Mouse (Mus musculus) macrophage (primary cell): ENCODE data around the gene Larp1b. TPM values are rescaled to one million over a fixed set of nuclear protein-coding genes. Genes with fewer than 3 reads are reported as not detected.
A peak's percentile ranks its signal among the peaks of the same experiment; 100 is the strongest.

ENCODE experiments used
- H3K27ac ChIP-seq: fragments of 350-480 bp; formaldehyde crosslinking; 2 replicates; pipeline ENCODE4 v1.9.0; 2021
- H3K36me3 ChIP-seq: fragments of 350-480 bp; formaldehyde crosslinking; 2 replicates; pipeline ENCODE4 v1.9.0; 2021; ENCODE audit errors: inconsistent target
- H3K4me3 ChIP-seq: fragments of 350-480 bp; formaldehyde crosslinking; 2 replicates; pipeline ENCODE4 v1.9.0; 2021; ENCODE audit errors: inconsistent target
- H3K79me2 ChIP-seq: fragments of 350-480 bp; formaldehyde crosslinking; 2 replicates; pipeline ENCODE4 v1.9.0; 2021; ENCODE audit errors: inconsistent target
- WGBS: methylation state at CpG from one replicate; pipeline ENCODE4 v1.1.7; 2026; ENCODE audit warnings: inconsistent platforms; ENCODE audit not compliant: missing documents; 5-methylcytosine and 5-hydroxymethylcytosine counted together
- polyA plus RNA-seq: library from polyadenylated mRNA; stranded (reverse); fragments of 250-400 nt; gene quantifications from 3 replicates; pipeline ENCODE4 v1.2.4, GENCODE M21; 2018; ENCODE audit warnings: inconsistent platforms

Larp1b gene
- polyA plus RNA-seq, 1 experiment from 2014 or later, result 12.1 TPM

GRCm38 (mm10) chr3:41042195-41042938 is 92.7 kb downstream of the Larp1b start:
- WGBS, result 77% methylated on average over 4 of the region's 4 CpGs
- Histone ChIP-seq H3K79me2 (no peaks in the 10 kb centered on the region), H3K4me3 (no peak overlapping the region), H3K36me3 (no peaks in the 10 kb centered on the region), H3K27ac (no peak overlapping the region)

GRCm38 (mm10) chr3:41043756-41044354 is 94.2 kb downstream of the Larp1b start:
- Histone ChIP-seq H3K4me3 (no peak overlapping the region), H3K27ac (no peak overlapping the region), H3K79me2 (no peaks in the 10 kb centered on the region), H3K36me3 (no peaks in the 10 kb centered on the region)
- 84% methylated on average over 11 of the region's 11 CpGs for WGBS

GRCm38 (mm10) chr3:41047838-41048237 is 98.2 kb downstream of the Larp1b start:
- 95% methylated on average over 6 of the region's 6 CpGs for WGBS
- no peak overlapping the region for H3K27ac ChIP-seq
- H3K4me3 ChIP-seq, result no peak overlapping the region
- no peaks in the 10 kb centered on the region for H3K36me3 ChIP-seq
- H3K79me2 ChIP-seq, result no peaks in the 10 kb centered on the region

- no peaks in the 10 kb centered on the region for H3K36me3 ChIP-seq
- 70% methylated on average over 3 of the region's 3 CpGs for WGBS
- no peaks in the 10 kb centered on the region for H3K79me2 ChIP-seq
- H3K4me3 ChIP-seq, result no peak overlapping the region
- H3K27ac ChIP-seq, result no peak overlapping the region
Measured at GRCm38 (mm10) chr3:41053334-41053733, 103.7 kb downstream of the Larp1b start.

- 79% methylated on average over 2 of the region's 2 CpGs for WGBS
- Histone ChIP-seq H3K27ac (no peak overlapping the region), H3K79me2 (no peaks in the 10 kb centered on the region), H3K36me3 (no peaks in the 10 kb centered on the region), H3K4me3 (no peak overlapping the region)
Measured at GRCm38 (mm10) chr3:41058395-41058794, 108.8 kb downstream of the Larp1b start.

- Histone ChIP-seq H3K79me2 (no peaks in the 10 kb centered on the region), H3K27ac (no peak overlapping the region), H3K36me3 (no peaks in the 10 kb centered on the region), H3K4me3 (no peak overlapping the region)
- 89% methylated on average over 3 of the region's 3 CpGs for WGBS
Measured at GRCm38 (mm10) chr3:41059249-41059648, 109.6 kb downstream of the Larp1b start.

- 52% methylated on average over 3 of the region's 3 CpGs for WGBS
Measured at GRCm38 (mm10) chr3:41061831-41062565, 112.4 kb downstream of the Larp1b start.

GRCm38 (mm10) chr3:41062758-41063157 is 113.1 kb downstream of the Larp1b start:
- no peak overlapping the region for H3K27ac ChIP-seq
- H3K79me2 ChIP-seq, result no peaks in the 10 kb centered on the region
- WGBS, result 88% methylated on average over 2 of the region's 2 CpGs
- H3K36me3 ChIP-seq, result peaks cover 8% of the 10 kb centered on the region; the same call in 1 of the 2 replicates
- H3K4me3 ChIP-seq, result no peak overlapping the region

More at GRCm38 (mm10) chr3:41061831-41062565, 112.4 kb downstream of the Larp1b start:
- H3K36me3 ChIP-seq, result 0 out of 2 replicates have a peak, but pooled peaks cover 5% of the 10 kb centered on the region
- no peak overlapping the region for H3K4me3 ChIP-seq
- no peaks in the 10 kb centered on the region for H3K79me2 ChIP-seq
- H3K27ac ChIP-seq, result no peak overlapping the region

GRCm38 (mm10) chr3:41065320-41065719 is 115.7 kb downstream of the Larp1b start:
- H3K27ac ChIP-seq, result no peak overlapping the region
- 92% methylated on average over 2 of the region's 2 CpGs for WGBS
- no peak overlapping the region for H3K4me3 ChIP-seq
- peaks cover 2% of the 10 kb centered on the region for H3K79me2 ChIP-seq
- peaks cover 16% of the 10 kb centered on the region; the same call in 1 of the 2 replicates for H3K36me3 ChIP-seq

- Histone ChIP-seq H3K79me2 (peaks cover 54% of the 10 kb centered on the region), H3K36me3 (peaks cover 14% of the 10 kb centered on the region; the same call in 1 of the 2 replicates), H3K27ac (no peak overlapping the region), H3K4me3 (no peak overlapping the region)
- 94% methylated on average over 2 of the region's 2 CpGs for WGBS
Measured at GRCm38 (mm10) chr3:41070519-41070918, 120.9 kb downstream of the Larp1b start.

- H3K79me2 ChIP-seq, result peaks cover 100% of the 10 kb centered on the region
- no peak overlapping the region for H3K4me3 ChIP-seq
- H3K36me3 ChIP-seq, result no peaks in the 10 kb centered on the region
- 94% methylated on average over 8 of the region's 8 CpGs for WGBS
- H3K27ac ChIP-seq, result no peak overlapping the region
Measured at GRCm38 (mm10) chr3:41075376-41075775, 125.7 kb downstream of the Larp1b start.

GRCm38 (mm10) chr3:41078673-41079072 is 129.0 kb downstream of the Larp1b start:
- WGBS, result 85% methylated on average over 2 of the region's 2 CpGs
- Histone ChIP-seq H3K36me3 (no peaks in the 10 kb centered on the region), H3K4me3 (no peak overlapping the region), H3K27ac (no peak overlapping the region), H3K79me2 (peaks cover 85% of the 10 kb centered on the region)

- Histone ChIP-seq H3K4me3 (no peak overlapping the region), H3K36me3 (no peaks in the 10 kb centered on the region), H3K79me2 (peaks cover 65% of the 10 kb centered on the region), H3K27ac (no peak overlapping the region)
- 71% methylated on average over 3 of the region's 3 CpGs for WGBS
Measured at GRCm38 (mm10) chr3:41080724-41081123, 131.1 kb downstream of the Larp1b start.

GRCm38 (mm10) chr3:41081474-41082301 is 132.1 kb downstream of the Larp1b start:
- 13% methylated on average over 21 of the region's 23 CpGs for WGBS
- Histone ChIP-seq H3K79me2 (peaks cover 55% of the 10 kb centered on the region), H3K4me3 (peak overlapping the region; percentile 62), H3K27ac (peak overlapping the region; percentile 28), H3K36me3 (no peaks in the 10 kb centered on the region)
